Mouse (Mus musculus) embryonic facial prominence, embryonic 14.5 days (tissue): ENCODE measurements at regions not wholly inside any gene's neighbourhood (a gene's known extent, or its start where the extent isn't known, plus 50 kb on each side); places are given as distances from the start of the nearest gene placed in this dataset.

Experiments used
- ATAC-seq: fragments of 200-750 bp; cut with Nextera tagmentation; 2 replicates; pipeline ENCODE4 v1.8.0; 2017; ENCODE audit warnings: low read depth, moderate number of reproducible peaks, moderate TSS enrichment
- DNase-seq: peaks from one replicate; pipeline ENCODE4 v3.0.0-alpha.2; 2015; ENCODE audit warnings: low spot score
- H3K27ac ChIP-seq: fragments of 300-500 bp; sonication (generic); replicated peaks from 2 replicates; pipeline ENCODE4 v1.5.1; 2014; ENCODE audit warnings: low read depth, mild to moderate bottlenecking, low read length, moderate library complexity
- H3K27me3 ChIP-seq: fragments of 300-500 bp; sonication (generic); replicated peaks from 2 replicates; pipeline ENCODE4 v1.6.1; 2014; ENCODE audit warnings: low read length; ENCODE audit not compliant: control insufficient read depth, insufficient read depth
- H3K36me3 ChIP-seq: fragments of 300-500 bp; sonication (generic); 2 replicates; pipeline ENCODE4 v1.6.1; 2014; ENCODE audit warnings: low read length, mixed read lengths; ENCODE audit not compliant: control insufficient read depth, insufficient read depth
- H3K4me1 ChIP-seq: fragments of 300-500 bp; sonication (generic); 2 replicates; pipeline ENCODE4 v1.6.1; 2014; ENCODE audit warnings: antibody characterized with exemption, low read length; ENCODE audit not compliant: control insufficient read depth, insufficient read depth
- H3K4me2 ChIP-seq: fragments of 300-500 bp; sonication (generic); 2 replicates; pipeline ENCODE4 v1.6.1; 2014; ENCODE audit warnings: low read depth, mild to moderate bottlenecking, low read length, moderate library complexity, mixed read lengths
- H3K4me3 ChIP-seq: fragments of 300-500 bp; sonication (generic); 2 replicates; pipeline ENCODE4 v1.5.1; 2014; ENCODE audit warnings: low read depth, mild to moderate bottlenecking, low read length
- H3K9ac ChIP-seq: fragments of 300-500 bp; sonication (generic); 2 replicates; pipeline ENCODE4 v1.6.1; 2014; ENCODE audit warnings: low read depth, mild to moderate bottlenecking, low read length, moderate library complexity, mixed read lengths
- H3K9me3 ChIP-seq: fragments of 300-500 bp; sonication (generic); 2 replicates; pipeline ENCODE4 v1.6.1; 2016; ENCODE audit warnings: low read length; ENCODE audit not compliant: control insufficient read depth
- WGBS: fragments of 180-500 bp; shearing (Covaris S2); extraction: QIAGEN DNeasy Blood & Tissue Kit; methylation state at CpG from one replicate; pipeline ENCODE4 v1.1.7; 2014; 5-methylcytosine and 5-hydroxymethylcytosine counted together

DNA sequence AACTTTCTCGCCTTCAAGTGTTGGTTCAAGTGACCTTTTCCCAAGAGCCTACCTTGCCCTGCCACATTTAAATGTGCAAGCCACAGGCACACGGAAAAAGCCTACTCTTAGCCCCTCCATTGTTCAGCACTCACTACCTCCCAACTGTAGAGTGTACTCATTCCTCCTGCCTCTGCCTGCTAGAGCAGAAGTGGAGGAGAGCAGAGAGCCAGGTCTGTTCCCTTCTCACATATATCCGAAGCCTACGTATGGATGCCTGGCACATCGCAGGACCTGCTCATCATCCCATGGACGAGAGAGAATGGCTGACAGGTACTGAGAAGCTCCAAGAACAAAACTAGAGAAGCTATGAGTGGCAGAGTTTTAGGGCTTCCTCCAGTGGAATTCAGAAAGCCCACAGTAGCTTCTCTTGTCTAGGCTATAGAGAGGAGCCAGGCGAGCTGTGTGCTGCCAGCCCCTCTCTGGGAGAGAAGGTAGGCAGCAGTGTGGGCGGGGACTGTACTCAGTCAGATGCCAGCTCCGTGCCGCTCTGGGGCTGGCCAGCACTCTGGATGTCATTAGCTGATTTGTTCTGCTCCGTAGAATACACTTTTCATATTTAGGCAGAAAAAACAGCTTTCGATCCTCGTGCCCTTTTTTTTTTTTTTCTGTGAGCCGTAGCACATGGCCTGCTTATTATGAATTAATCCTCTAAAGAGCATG is 86.1 kb upstream of the Pkdcc start:
- Histone ChIP-seq H3K9ac (no peak overlapping the region), H3K4me1 (peaks cover 27% of the 10 kb centered on the region), H3K27ac (no peak overlapping the region), H3K36me3 (no peaks in the 10 kb centered on the region), H3K4me2 (peak overlapping the region; percentile 18), H3K4me3 (no peak overlapping the region), H3K27me3 (peaks cover 14% of the 10 kb centered on the region; the same call in 1 of the 2 replicates), H3K9me3 (no peaks in the 10 kb centered on the region)
- peak; percentile 87 for DNase-seq
- WGBS = 41% methylated on average over 14 of the region's 14 CpGs
- ATAC-seq = peak; percentile 90

DNA sequence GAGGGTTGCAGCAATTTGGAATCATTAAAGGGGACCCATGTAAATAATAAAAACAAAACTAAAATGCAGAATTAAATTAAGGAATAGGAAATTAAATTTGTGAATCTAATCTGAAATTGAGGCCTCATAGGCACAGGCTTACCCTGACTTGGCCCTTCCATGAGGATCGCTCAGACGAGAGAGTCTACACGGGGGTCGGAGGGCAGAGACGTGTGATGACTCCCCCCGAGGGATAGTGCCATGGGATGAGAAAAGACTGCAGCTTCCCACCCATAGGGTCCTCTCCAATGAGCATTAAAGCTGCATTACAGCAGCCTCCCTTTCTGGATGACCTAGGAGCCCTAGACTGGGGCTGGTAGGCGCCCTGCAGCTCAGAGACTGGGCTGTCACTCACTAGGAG is 85.4 kb upstream of the Pkdcc start:
- H3K27me3 ChIP-seq = peaks cover 14% of the 10 kb centered on the region; the same call in 1 of the 2 replicates

DNA sequence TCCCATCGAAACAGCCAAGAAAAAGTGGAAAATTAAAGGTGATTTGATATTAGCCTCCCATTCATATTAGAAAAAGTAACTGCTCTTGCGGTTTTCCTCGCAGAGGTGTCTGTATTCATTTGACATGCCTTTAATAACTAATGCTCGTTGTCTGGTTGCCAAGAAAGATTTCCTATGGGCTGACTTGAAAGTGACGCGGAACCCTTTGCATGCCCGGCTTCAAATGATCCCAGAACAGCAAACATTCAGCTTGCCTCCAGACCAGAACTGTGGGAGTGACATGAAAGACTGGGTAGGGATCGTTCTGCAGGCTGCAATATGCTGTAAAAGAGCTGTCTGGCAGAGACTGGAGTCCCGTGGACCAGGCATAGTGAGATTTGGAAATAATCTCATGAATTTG is 81.9 kb upstream of the Pkdcc start:
- H3K27ac ChIP-seq = no peak overlapping the region; the same call in 1 of the 2 replicates
- no peaks in the 10 kb centered on the region for H3K9me3 ChIP-seq
- H3K4me2 ChIP-seq = no peak overlapping the region
- ATAC-seq (no peak), DNase-seq (peak; percentile 81)
- WGBS = 30% methylated on average over 9 of the region's 9 CpGs
- no peak overlapping the region for H3K9ac ChIP-seq
- H3K4me3 ChIP-seq = no peak overlapping the region
- H3K4me1 ChIP-seq = peaks cover 29% of the 10 kb centered on the region
- H3K27me3 ChIP-seq = peaks cover 10% of the 10 kb centered on the region; the same call in 1 of the 2 replicates
- no peaks in the 10 kb centered on the region for H3K36me3 ChIP-seq

More for the DNA sequence above, 85.4 kb upstream of the Pkdcc start:
- Histone ChIP-seq H3K4me3 (no peak overlapping the region), H3K9ac (no peak overlapping the region), H3K36me3 (no peaks in the 10 kb centered on the region), H3K27ac (no peak overlapping the region), H3K9me3 (no peaks in the 10 kb centered on the region), H3K4me1 (peaks cover 31% of the 10 kb centered on the region), H3K4me2 (peak overlapping the region; percentile 18; the same call in 1 of the 2 replicates)
- DNase-seq = no peak
- 51% methylated on average over 7 of the region's 7 CpGs for whole genome bisulfite sequencing
- ATAC-seq = no peak

DNA sequence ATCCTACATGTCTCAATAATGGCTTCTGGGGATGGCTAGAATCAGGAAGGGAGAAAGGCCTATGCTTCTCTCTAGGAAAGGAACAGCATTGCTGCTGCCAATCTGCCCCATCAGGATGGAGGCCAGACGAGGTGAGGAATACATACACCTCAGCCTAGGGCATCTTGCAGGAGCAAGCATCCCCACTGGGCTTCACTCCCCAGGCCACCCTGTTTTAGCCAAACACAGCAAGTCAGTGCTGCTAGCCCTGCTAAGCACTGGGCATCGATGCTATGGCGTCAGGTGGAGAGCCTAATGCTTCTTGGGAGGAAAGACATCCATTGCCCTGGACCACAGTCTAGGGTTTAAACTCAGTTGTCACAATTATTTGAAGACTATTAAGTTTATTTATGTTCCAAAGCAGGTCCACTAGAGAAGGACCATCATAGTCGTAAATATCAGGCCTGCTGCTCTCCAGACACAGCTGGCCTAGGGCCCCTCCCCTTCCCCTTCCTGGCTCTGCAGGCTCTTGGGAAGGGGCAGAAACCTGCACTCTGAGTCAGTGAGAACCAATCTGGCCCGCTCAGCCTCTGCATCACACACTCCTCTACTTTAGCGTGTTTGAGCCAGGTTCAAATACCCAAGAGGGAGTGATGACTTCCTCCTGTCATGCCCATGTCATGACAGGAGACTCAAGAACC is 79.5 kb upstream of the Pkdcc start:
- H3K4me3 ChIP-seq = no peak overlapping the region
- H3K27ac ChIP-seq = no peak overlapping the region
- DNase-seq = no peak
- H3K4me2 ChIP-seq = no peak overlapping the region
- 65% methylated on average over 6 of the region's 6 CpGs for WGBS
- H3K27me3 ChIP-seq = peaks cover 8% of the 10 kb centered on the region; the same call in 1 of the 2 replicates
- H3K9ac ChIP-seq = no peak overlapping the region
- no peaks in the 10 kb centered on the region for H3K9me3 ChIP-seq
- peaks cover 29% of the 10 kb centered on the region for H3K4me1 ChIP-seq
- H3K36me3 ChIP-seq = no peaks in the 10 kb centered on the region
- ATAC-seq = no peak

DNA sequence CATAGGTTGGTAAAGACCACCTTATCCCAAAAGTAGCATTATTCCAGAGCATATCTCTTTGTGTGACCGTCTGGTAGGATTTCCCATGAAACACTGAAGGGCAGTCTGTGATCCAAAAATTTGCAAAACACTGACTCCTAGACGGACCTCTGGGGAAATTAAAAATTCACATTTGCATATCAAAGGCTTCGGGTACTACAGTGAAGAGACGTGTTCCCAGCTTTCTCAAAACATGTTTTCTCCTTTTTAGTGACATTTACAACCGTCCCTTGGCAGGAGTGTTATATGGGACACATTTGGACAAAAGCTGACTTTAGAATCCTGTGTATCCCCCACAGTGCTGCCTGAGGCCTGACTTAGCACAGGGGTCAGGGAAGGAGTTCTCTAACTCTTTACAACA is 78.8 kb upstream of the Pkdcc start:
- Histone ChIP-seq H3K27ac (no peak overlapping the region), H3K4me2 (no peak overlapping the region), H3K4me1 (peaks cover 29% of the 10 kb centered on the region), H3K4me3 (no peak overlapping the region), H3K27me3 (peaks cover 4% of the 10 kb centered on the region; the same call in 1 of the 2 replicates), H3K36me3 (no peaks in the 10 kb centered on the region), H3K9me3 (no peaks in the 10 kb centered on the region), H3K9ac (no peak overlapping the region)
- ATAC-seq (no peak), DNase-seq (no peak)
- 67% methylated on average over 5 of the region's 5 CpGs for WGBS

DNA sequence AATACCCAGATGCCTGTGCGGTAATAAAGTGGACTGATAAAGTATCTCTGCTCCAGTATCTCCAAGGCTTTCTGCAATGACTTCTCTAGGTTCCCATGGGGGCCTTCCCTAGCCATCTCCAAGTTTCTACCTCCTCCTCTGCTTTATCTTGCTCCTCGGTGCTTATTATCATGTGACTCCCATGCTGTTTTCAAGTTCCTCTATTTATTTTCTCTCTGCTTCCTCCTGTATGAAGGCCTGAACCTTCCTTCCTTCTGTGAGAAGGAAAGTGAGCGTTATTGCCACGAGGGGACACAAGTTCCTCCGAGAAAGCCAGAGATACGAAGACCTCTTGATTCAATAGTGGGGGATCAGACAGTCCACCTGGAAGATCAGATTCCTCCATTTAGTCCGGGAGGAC is 77.4 kb upstream of the Pkdcc start:
- Histone ChIP-seq H3K9ac (no peak overlapping the region), H3K36me3 (no peaks in the 10 kb centered on the region), H3K27me3 (0 out of 2 replicates have a peak, but pooled peaks cover 2% of the 10 kb centered on the region), H3K4me2 (no peak overlapping the region), H3K9me3 (no peaks in the 10 kb centered on the region), H3K27ac (no peak overlapping the region), H3K4me3 (no peak overlapping the region), H3K4me1 (peaks cover 28% of the 10 kb centered on the region)
- 78% methylated on average over 7 of the region's 7 CpGs for WGBS
- ATAC-seq (no peak), DNase-seq (no peak)

DNA sequence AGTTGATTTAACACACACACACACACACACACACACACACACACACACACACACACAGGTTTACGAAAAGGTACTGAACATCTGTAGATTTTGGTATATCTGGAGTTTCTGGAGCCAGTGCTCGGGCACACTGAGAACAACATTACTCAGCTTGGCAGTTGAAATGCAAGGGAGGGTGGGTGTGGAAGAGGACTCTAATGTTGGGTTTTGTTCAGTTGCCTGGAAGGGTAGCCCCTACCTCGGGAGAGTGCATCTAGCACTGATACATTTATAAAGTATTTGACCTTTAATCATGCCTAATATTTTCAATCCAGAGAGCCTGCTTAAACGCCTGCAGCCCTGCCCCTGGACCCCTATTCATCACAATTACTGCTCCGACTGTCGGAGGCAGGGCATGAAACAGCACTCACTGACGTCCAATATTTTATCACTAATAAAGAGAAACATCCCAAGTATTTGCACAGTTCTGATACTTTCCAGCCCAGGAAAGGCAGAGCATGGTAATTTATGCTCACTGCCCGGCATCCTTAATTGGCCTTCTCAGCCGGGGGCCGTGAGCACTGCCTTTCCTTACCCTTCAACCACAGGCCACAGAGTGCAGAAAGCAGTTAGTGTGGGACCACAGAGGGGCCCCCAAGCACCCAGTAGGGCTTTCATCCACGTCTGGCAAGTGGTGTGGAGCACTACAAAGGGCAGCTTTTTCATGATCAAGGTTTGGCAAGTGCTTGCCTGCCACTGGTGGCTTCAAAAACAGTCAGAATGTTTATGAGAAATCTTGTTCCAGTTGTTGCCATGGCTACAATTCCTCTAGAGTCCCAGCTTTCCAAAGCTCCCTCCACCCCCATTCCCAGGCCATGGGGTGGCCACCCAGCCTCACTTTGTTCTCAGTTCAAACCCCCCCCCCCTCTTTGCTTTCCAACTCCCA is 76.3 kb upstream of the Pkdcc start:
- ATAC-seq (no peak), DNase-seq (peak; percentile 50)
- no peak overlapping the region; the same call in 1 of the 2 replicates for H3K4me2 ChIP-seq
- no peak overlapping the region for H3K9ac ChIP-seq
- H3K4me3 ChIP-seq = no peak overlapping the region
- 30% methylated on average over 11 of the region's 11 CpGs for WGBS
- H3K9me3 ChIP-seq = no peaks in the 10 kb centered on the region
- peaks cover 23% of the 10 kb centered on the region for H3K4me1 ChIP-seq
- no peaks in the 10 kb centered on the region for H3K36me3 ChIP-seq
- H3K27me3 ChIP-seq = 0 out of 2 replicates have a peak, but pooled peaks cover 2% of the 10 kb centered on the region
- no peak overlapping the region; the same call in 1 of the 2 replicates for H3K27ac ChIP-seq

DNA sequence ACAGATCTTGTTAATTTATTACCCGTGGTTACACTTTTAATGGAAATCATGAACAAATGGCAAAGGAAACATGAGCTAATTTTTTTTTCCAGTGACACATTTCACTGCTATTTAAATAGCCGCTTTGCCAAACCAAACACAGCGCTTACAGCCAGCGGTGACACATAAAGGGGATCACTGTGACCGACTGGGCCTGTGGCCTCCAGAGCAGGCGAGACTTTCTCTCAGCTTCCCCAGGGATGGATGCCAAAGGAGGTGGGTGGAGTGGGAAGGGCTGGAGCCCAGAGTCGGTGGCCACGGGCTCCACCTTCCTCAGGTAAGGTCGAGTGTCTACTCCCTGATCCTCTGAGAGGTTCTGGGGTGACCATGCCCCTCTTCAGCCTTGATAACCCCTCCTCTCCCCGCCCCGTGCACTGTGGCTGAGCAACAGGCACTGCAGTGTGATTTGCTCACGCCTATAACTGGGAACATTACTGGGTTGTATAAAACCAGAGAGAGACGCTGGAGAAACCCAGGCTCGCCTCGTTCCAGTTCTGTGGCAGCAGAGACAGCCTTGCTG is 66.6 kb upstream of the Pkdcc start:
- Histone ChIP-seq H3K4me3 (no peak overlapping the region), H3K9me3 (no peaks in the 10 kb centered on the region), H3K36me3 (no peaks in the 10 kb centered on the region), H3K27me3 (no peaks in the 10 kb centered on the region), H3K4me1 (peaks cover 14% of the 10 kb centered on the region), H3K27ac (peak overlapping the region; percentile 70), H3K4me2 (no peak overlapping the region), H3K9ac (no peak overlapping the region)
- DNase-seq (peak; percentile 72), ATAC-seq (peak; percentile 63; the same call in 1 of the 2 replicates)
- WGBS = 70% methylated on average over 15 of the region's 15 CpGs
